Mouse (Mus musculus) forebrain, embryonic 15.5 days (tissue): ENCODE measurements around the gene Yjefn3. TPM values are rescaled to one million over a fixed set of nuclear protein-coding genes. Genes with fewer than 3 reads are reported as not detected.
A peak's percentile ranks its signal among the peaks of the same experiment; 100 is the strongest.

ENCODE experiments used
- ATAC-seq: fragments of 200-750 bp; cut with Nextera tagmentation; replicated peaks from 2 replicates; pipeline ENCODE4 v1.8.0; 2017; ENCODE audit warnings: mild to moderate bottlenecking, moderate TSS enrichment, moderate library complexity
- H3K27ac ChIP-seq: fragments of 300-500 bp; sonication (generic); replicated peaks from 2 replicates; pipeline ENCODE4 v1.5.1; 2015; ENCODE audit warnings: mild to moderate bottlenecking, inconsistent platforms
- H3K27me3 ChIP-seq: fragments of 300-500 bp; sonication (generic); 2 replicates; pipeline ENCODE4 v1.6.1; 2015; ENCODE audit warnings: inconsistent platforms
- H3K36me3 ChIP-seq: fragments of 300-500 bp; sonication (generic); 2 replicates; pipeline ENCODE4 v1.6.1; 2015; ENCODE audit warnings: mild to moderate bottlenecking, inconsistent platforms
- H3K4me1 ChIP-seq: fragments of 300-500 bp; sonication (generic); 2 replicates; pipeline ENCODE4 v1.6.1; 2015; ENCODE audit warnings: inconsistent platforms
- H3K4me2 ChIP-seq: fragments of 300-500 bp; sonication (generic); replicated peaks from 2 replicates; pipeline ENCODE4 v1.6.1; 2015; ENCODE audit warnings: mild to moderate bottlenecking, inconsistent platforms
- H3K4me3 ChIP-seq: fragments of 300-500 bp; sonication (generic); 2 replicates; pipeline ENCODE4 v1.5.1; 2015; ENCODE audit warnings: mild to moderate bottlenecking, inconsistent platforms
- H3K9ac ChIP-seq: fragments of 300-500 bp; sonication (generic); replicated peaks from 2 replicates; pipeline ENCODE4 v1.6.1; 2015; ENCODE audit warnings: mild to moderate bottlenecking, inconsistent platforms
- H3K9me3 ChIP-seq: fragments of 300-500 bp; sonication (generic); 2 replicates; pipeline ENCODE4 v1.6.1; 2016; ENCODE audit warnings: inconsistent platforms
- WGBS: fragments of 180-500 bp; shearing (Covaris S2); methylation state at CpG from one replicate; pipeline ENCODE4 v1.1.7; 2015; ENCODE audit warnings: mixed read lengths; 5-methylcytosine and 5-hydroxymethylcytosine counted together
- polyA plus RNA-seq: library from polyadenylated mRNA; unstranded; fragments of >200 nt; fragmentation: Nextera tagmentation; extraction: Ambion mirVana; gene quantifications from 2 replicates; pipeline ENCODE4 v1.2.1, GENCODE M21; 2015

Yjefn3 gene
- polyA plus RNA-seq, 1 experiment from 2014 or later = 8.9 TPM

- ATAC-seq = peak; percentile 90
- Histone ChIP-seq H3K4me2 (peak overlapping the region; percentile 97), H3K27ac (peak overlapping the region; percentile 89), H3K27me3 (no peaks in the 10 kb centered on the region), H3K4me1 (peaks cover 37% of the 10 kb centered on the region), H3K36me3 (peaks cover 8% of the 10 kb centered on the region; the same call in 1 of the 2 replicates), H3K9me3 (no peaks in the 10 kb centered on the region), H3K9ac (peak overlapping the region; percentile 65), H3K4me3 (peak overlapping the region; percentile 62)
- under 1% methylated on average over 43 of the region's 45 CpGs for WGBS
Observed at GRCm38 (mm10) chr8:69903063-69903542, 591 bp upstream of the Yjefn3 start.

- peak overlapping the region; percentile 89 for H3K27ac ChIP-seq
- WGBS = 2% methylated on average over 41 of the region's 41 CpGs
- H3K36me3 ChIP-seq = no peaks in the 10 kb centered on the region
- H3K9me3 ChIP-seq = no peaks in the 10 kb centered on the region
- peak; percentile 69 for ATAC-seq
- H3K9ac ChIP-seq = peak overlapping the region; percentile 74
- no peaks in the 10 kb centered on the region for H3K27me3 ChIP-seq
- peaks cover 43% of the 10 kb centered on the region for H3K4me1 ChIP-seq
- peak overlapping the region; percentile 62 for H3K4me3 ChIP-seq
- H3K4me2 ChIP-seq = peak overlapping the region; percentile 97
Observed at GRCm38 (mm10) chr8:69901484-69902162, 889 bp downstream of the Yjefn3 start.

- Histone ChIP-seq H3K9ac (peak overlapping the region; percentile 74), H3K36me3 (no peaks in the 10 kb centered on the region), H3K4me3 (peak overlapping the region; percentile 62), H3K4me1 (peaks cover 43% of the 10 kb centered on the region), H3K4me2 (peak overlapping the region; percentile 97), H3K27me3 (no peaks in the 10 kb centered on the region), H3K27ac (peak overlapping the region; percentile 89), H3K9me3 (no peaks in the 10 kb centered on the region)
- WGBS = 19% methylated on average over 12 of the region's 12 CpGs
- no peak for ATAC-seq
Observed at GRCm38 (mm10) chr8:69900895-69901451, 1.5 kb downstream of the Yjefn3 start.

- Histone ChIP-seq H3K9ac (no peak overlapping the region), H3K4me2 (no peak overlapping the region), H3K9me3 (no peaks in the 10 kb centered on the region), H3K4me3 (no peak overlapping the region), H3K27ac (no peak overlapping the region), H3K27me3 (no peaks in the 10 kb centered on the region), H3K36me3 (no peaks in the 10 kb centered on the region), H3K4me1 (peaks cover 43% of the 10 kb centered on the region)
- 93% methylated on average over 2 of the region's 2 CpGs for WGBS
- no peak for ATAC-seq
Observed at GRCm38 (mm10) chr8:69899876-69900275, 2.6 kb downstream of the Yjefn3 start.

- H3K9ac ChIP-seq = no peak overlapping the region
- peaks cover 38% of the 10 kb centered on the region for H3K4me1 ChIP-seq
- no peak overlapping the region for H3K4me3 ChIP-seq
- H3K4me2 ChIP-seq = no peak overlapping the region
- H3K27me3 ChIP-seq = no peaks in the 10 kb centered on the region
- no peaks in the 10 kb centered on the region for H3K9me3 ChIP-seq
- no peak overlapping the region for H3K27ac ChIP-seq
- H3K36me3 ChIP-seq = no peaks in the 10 kb centered on the region
- WGBS = 85% methylated on average over 6 of the region's 6 CpGs
- no peak for ATAC-seq
Observed at GRCm38 (mm10) chr8:69897857-69898256, 4.7 kb downstream of the Yjefn3 start.

- H3K4me2 ChIP-seq = no peak overlapping the region
- no peaks in the 10 kb centered on the region for H3K9me3 ChIP-seq
- 77% methylated on average over 4 of the region's 4 CpGs for WGBS
- peaks cover 38% of the 10 kb centered on the region for H3K4me1 ChIP-seq
- ATAC-seq = no peak
- H3K27me3 ChIP-seq = 0 out of 2 replicates have a peak, but pooled peaks cover under 1% of the 10 kb centered on the region
- no peak overlapping the region for H3K4me3 ChIP-seq
- H3K36me3 ChIP-seq = no peaks in the 10 kb centered on the region
- H3K27ac ChIP-seq = no peak overlapping the region
- no peak overlapping the region for H3K9ac ChIP-seq
Observed at GRCm38 (mm10) chr8:69895772-69896451, 6.6 kb downstream of the Yjefn3 start.

GRCm38 (mm10) chr8:69894836-69895332 is 7.6 kb downstream of the Yjefn3 start:
- Histone ChIP-seq H3K4me1 (peaks cover 32% of the 10 kb centered on the region), H3K27me3 (peaks cover 10% of the 10 kb centered on the region), H3K36me3 (no peaks in the 10 kb centered on the region), H3K4me2 (no peak overlapping the region), H3K27ac (no peak overlapping the region), H3K9me3 (no peaks in the 10 kb centered on the region), H3K4me3 (no peak overlapping the region), H3K9ac (no peak overlapping the region)
- WGBS = 50% methylated on average over 6 of the region's 6 CpGs
- ATAC-seq = no peak

GRCm38 (mm10) chr8:69893863-69894262 is 8.6 kb downstream of the Yjefn3 start:
- Histone ChIP-seq H3K36me3 (no peaks in the 10 kb centered on the region), H3K9me3 (no peaks in the 10 kb centered on the region), H3K27me3 (peaks cover 20% of the 10 kb centered on the region), H3K4me3 (no peak overlapping the region), H3K27ac (no peak overlapping the region), H3K4me1 (peaks cover 33% of the 10 kb centered on the region), H3K4me2 (no peak overlapping the region), H3K9ac (no peak overlapping the region)
- 21% methylated on average over 17 of the region's 17 CpGs for WGBS
- no peak for ATAC-seq

GRCm38 (mm10) chr8:69890813-69891241 is 11.7 kb downstream of the Yjefn3 start:
- no peaks in the 10 kb centered on the region for H3K36me3 ChIP-seq
- 33% methylated on average over 19 of the region's 19 CpGs for WGBS
- H3K4me3 ChIP-seq = no peak overlapping the region
- peak; percentile 14 for ATAC-seq
- H3K9me3 ChIP-seq = no peaks in the 10 kb centered on the region
- no peak overlapping the region for H3K27ac ChIP-seq
- no peak overlapping the region; the same call in 1 of the 2 replicates for H3K9ac ChIP-seq
- H3K4me2 ChIP-seq = peak overlapping the region; percentile 12; the same call in 1 of the 2 replicates
- peaks cover 50% of the 10 kb centered on the region for H3K27me3 ChIP-seq
- H3K4me1 ChIP-seq = peaks cover 54% of the 10 kb centered on the region

GRCm38 (mm10) chr8:69888902-69889301 is 13.6 kb downstream of the Yjefn3 start:
- peaks cover 54% of the 10 kb centered on the region for H3K4me1 ChIP-seq
- peak overlapping the region; percentile 16 for H3K4me3 ChIP-seq
- H3K36me3 ChIP-seq = no peaks in the 10 kb centered on the region
- 4% methylated on average over 32 of the region's 32 CpGs for WGBS
- no peak for ATAC-seq
- H3K27ac ChIP-seq = no peak overlapping the region
- peak overlapping the region; percentile 25 for H3K4me2 ChIP-seq
- H3K9me3 ChIP-seq = no peaks in the 10 kb centered on the region
- H3K27me3 ChIP-seq = peaks cover 69% of the 10 kb centered on the region
- no peak overlapping the region for H3K9ac ChIP-seq

- Histone ChIP-seq H3K36me3 (no peaks in the 10 kb centered on the region), H3K9ac (no peak overlapping the region)
- ATAC-seq = no peak
Observed at GRCm38 (mm10) chr8:69888244-69888866, 14.2 kb downstream of the Yjefn3 start.

More at GRCm38 (mm10) chr8:69888244-69888866, 14.2 kb downstream of the Yjefn3 start:
- H3K27me3 ChIP-seq = peaks cover 75% of the 10 kb centered on the region
- no peaks in the 10 kb centered on the region for H3K9me3 ChIP-seq
- peak overlapping the region; percentile 41 for H3K4me2 ChIP-seq
- no peak overlapping the region for H3K27ac ChIP-seq
- H3K4me3 ChIP-seq = peak overlapping the region; percentile 27
- H3K4me1 ChIP-seq = peaks cover 51% of the 10 kb centered on the region
- WGBS = 5% methylated on average over 24 of the region's 24 CpGs
